Mouse (Mus musculus): ENCODE results near the gene Rptor. TPM values are rescaled to one million over a fixed set of nuclear protein-coding genes. Genes with fewer than 3 reads are reported as not detected.

Gene Rptor
- polyA plus RNA-seq, 1 experiment from 2014 or later, result 12.4 TPM

- Histone ChIP-seq H3K4me1 (replicated peaks; ENCODE audit: control insufficient read depth, insufficient read depth, low read length) (peaks cover 7% of the 10 kb centered on the region), H3K9me3 (ENCODE audit: control insufficient read depth, low read length) (no peaks in the 10 kb centered on the region), H3K9ac (ENCODE audit: low read depth, low read length) (peak overlapping the region; percentile 94), H3K36me3 (ENCODE audit: control insufficient read depth, insufficient read depth, low read length) (0 out of 2 replicates have a peak, but pooled peaks cover 3% of the 10 kb centered on the region), H3K4me2 (replicated peaks; ENCODE audit: low read depth, low read length) (peak overlapping the region; percentile 95), H3K27ac (ENCODE audit: low read depth, low read length) (no peak overlapping the region), H3K27me3 (ENCODE audit: control insufficient read depth, insufficient read depth, low read length) (no peaks in the 10 kb centered on the region), H3K4me3 (ENCODE audit: low read depth, low read length) (peak overlapping the region; percentile 95)
- DNase-seq (ENCODE audit: low spot score), result no peak
- 35% methylated on average over 4 of the region's 4 CpGs for WGBS
- no peak for ATAC-seq (ENCODE audit: low FRiP score)
These were observed 311.7 kb downstream of the Rptor start for GRCm38 (mm10) chr11:119914381-119914780.

- WGBS, result 95% methylated on average over 9 of the region's 9 CpGs
- no peaks in the 10 kb centered on the region for H3K27me3 ChIP-seq (ENCODE audit: control insufficient read depth, insufficient read depth, low read length)
- peaks cover 5% of the 10 kb centered on the region for H3K4me1 ChIP-seq (replicated peaks; ENCODE audit: control insufficient read depth, insufficient read depth, low read length)
- H3K9me3 ChIP-seq (ENCODE audit: control insufficient read depth, low read length), result no peaks in the 10 kb centered on the region
- H3K4me2 ChIP-seq (replicated peaks; ENCODE audit: low read depth, low read length), result no peak overlapping the region
- ATAC-seq (ENCODE audit: low FRiP score) (no peak), DNase-seq (ENCODE audit: low spot score) (no peak)
- no peak overlapping the region for H3K27ac ChIP-seq (ENCODE audit: low read depth, low read length)
- H3K4me3 ChIP-seq (ENCODE audit: low read depth, low read length), result no peak overlapping the region; the same call in 1 of the 2 replicates
- 0 out of 2 replicates have a peak, but pooled peaks cover 3% of the 10 kb centered on the region for H3K36me3 ChIP-seq (ENCODE audit: control insufficient read depth, insufficient read depth, low read length)
- no peak overlapping the region for H3K9ac ChIP-seq (ENCODE audit: low read depth, low read length)
These were observed 313.0 kb downstream of the Rptor start for GRCm38 (mm10) chr11:119915666-119916065.

- DNase-seq (ENCODE audit: low spot score), result no peak
- no peak overlapping the region for H3K4me2 ChIP-seq (replicated peaks; ENCODE audit: low read depth, low read length)
- no peak overlapping the region for H3K9ac ChIP-seq (ENCODE audit: low read depth, low read length)
- no peak overlapping the region; the same call in 1 of the 2 replicates for H3K4me3 ChIP-seq (ENCODE audit: low read depth, low read length)
- WGBS, result 89% methylated on average over 15 of the region's 15 CpGs
- peaks cover 5% of the 10 kb centered on the region for H3K4me1 ChIP-seq (replicated peaks; ENCODE audit: control insufficient read depth, insufficient read depth, low read length)
- H3K27ac ChIP-seq (ENCODE audit: low read depth, low read length), result no peak overlapping the region
- no peaks in the 10 kb centered on the region for H3K9me3 ChIP-seq (ENCODE audit: control insufficient read depth, low read length)
- H3K27me3 ChIP-seq (ENCODE audit: control insufficient read depth, insufficient read depth, low read length), result no peaks in the 10 kb centered on the region
- ATAC-seq (ENCODE audit: low FRiP score), result no peak
- 0 out of 2 replicates have a peak, but pooled peaks cover 3% of the 10 kb centered on the region for H3K36me3 ChIP-seq (ENCODE audit: control insufficient read depth, insufficient read depth, low read length)
These were observed 313.5 kb downstream of the Rptor start for GRCm38 (mm10) chr11:119916102-119916790.

GRCm38 (mm10) chr11:119916834-119917469 lies 314.2 kb downstream of the Rptor start:
- WGBS, result 93% methylated on average over 21 of the region's 21 CpGs
- H3K36me3 ChIP-seq (ENCODE audit: control insufficient read depth, insufficient read depth, low read length), result 0 out of 2 replicates have a peak, but pooled peaks cover 3% of the 10 kb centered on the region
- H3K4me3 ChIP-seq (ENCODE audit: low read depth, low read length), result no peak overlapping the region
- no peaks in the 10 kb centered on the region for H3K9me3 ChIP-seq (ENCODE audit: control insufficient read depth, low read length)
- ATAC-seq (ENCODE audit: low FRiP score) (no peak), DNase-seq (ENCODE audit: low spot score) (no peak)
- H3K27me3 ChIP-seq (ENCODE audit: control insufficient read depth, insufficient read depth, low read length), result no peaks in the 10 kb centered on the region
- no peak overlapping the region for H3K9ac ChIP-seq (ENCODE audit: low read depth, low read length)
- no peak overlapping the region for H3K27ac ChIP-seq (ENCODE audit: low read depth, low read length)
- no peak overlapping the region for H3K4me2 ChIP-seq (replicated peaks; ENCODE audit: low read depth, low read length)
- peaks cover 5% of the 10 kb centered on the region for H3K4me1 ChIP-seq (replicated peaks; ENCODE audit: control insufficient read depth, insufficient read depth, low read length)

- WGBS, result 91% methylated on average over 7 of the region's 7 CpGs
- no peak overlapping the region for H3K27ac ChIP-seq (ENCODE audit: low read depth, low read length)
- 0 out of 2 replicates have a peak, but pooled peaks cover 3% of the 10 kb centered on the region for H3K36me3 ChIP-seq (ENCODE audit: control insufficient read depth, insufficient read depth, low read length)
- H3K4me3 ChIP-seq (ENCODE audit: low read depth, low read length), result no peak overlapping the region
- DNase-seq (ENCODE audit: low spot score) (no peak), ATAC-seq (ENCODE audit: low FRiP score) (no peak)
- 0 out of 2 replicates have a peak overlapping the region, but pooled peaks have one; percentile 7 for H3K4me2 ChIP-seq (replicated peaks; ENCODE audit: low read depth, low read length)
- no peak overlapping the region for H3K9ac ChIP-seq (ENCODE audit: low read depth, low read length)
- H3K27me3 ChIP-seq (ENCODE audit: control insufficient read depth, insufficient read depth, low read length), result no peaks in the 10 kb centered on the region
- no peaks in the 10 kb centered on the region for H3K9me3 ChIP-seq (ENCODE audit: control insufficient read depth, low read length)
- peaks cover 5% of the 10 kb centered on the region for H3K4me1 ChIP-seq (replicated peaks; ENCODE audit: control insufficient read depth, insufficient read depth, low read length)
These were observed 315.8 kb downstream of the Rptor start for GRCm38 (mm10) chr11:119918521-119918920.

- WGBS, result 94% methylated on average over 4 of the region's 4 CpGs
- Histone ChIP-seq H3K4me1 (replicated peaks; ENCODE audit: control insufficient read depth, insufficient read depth, low read length) (peaks cover 3% of the 10 kb centered on the region), H3K9me3 (ENCODE audit: control insufficient read depth, low read length) (no peaks in the 10 kb centered on the region), H3K36me3 (ENCODE audit: control insufficient read depth, insufficient read depth, low read length) (0 out of 2 replicates have a peak, but pooled peaks cover 3% of the 10 kb centered on the region), H3K4me3 (ENCODE audit: low read depth, low read length) (no peak overlapping the region), H3K4me2 (replicated peaks; ENCODE audit: low read depth, low read length) (no peak overlapping the region), H3K9ac (ENCODE audit: low read depth, low read length) (no peak overlapping the region), H3K27ac (ENCODE audit: low read depth, low read length) (no peak overlapping the region), H3K27me3 (ENCODE audit: control insufficient read depth, insufficient read depth, low read length) (no peaks in the 10 kb centered on the region)
- ATAC-seq (ENCODE audit: low FRiP score), result no peak
- no peak for DNase-seq (ENCODE audit: low spot score)
These were observed 316.7 kb downstream of the Rptor start for GRCm38 (mm10) chr11:119919432-119919831.

- Histone ChIP-seq H3K9ac (ENCODE audit: low read depth, low read length) (no peak overlapping the region), H3K9me3 (ENCODE audit: control insufficient read depth, low read length) (no peaks in the 10 kb centered on the region), H3K4me3 (ENCODE audit: low read depth, low read length) (no peak overlapping the region), H3K4me1 (replicated peaks; ENCODE audit: control insufficient read depth, insufficient read depth, low read length) (no peaks in the 10 kb centered on the region; the same call in 1 of the 2 replicates), H3K36me3 (ENCODE audit: control insufficient read depth, insufficient read depth, low read length) (0 out of 2 replicates have a peak, but pooled peaks cover 3% of the 10 kb centered on the region), H3K4me2 (replicated peaks; ENCODE audit: low read depth, low read length) (no peak overlapping the region), H3K27me3 (ENCODE audit: control insufficient read depth, insufficient read depth, low read length) (no peaks in the 10 kb centered on the region), H3K27ac (ENCODE audit: low read depth, low read length) (no peak overlapping the region)
- DNase-seq (ENCODE audit: low spot score), result peak; percentile 81
- no peak for ATAC-seq (ENCODE audit: low FRiP score)
- 62% methylated on average over 8 of the region's 8 CpGs for WGBS
These were observed 317.2 kb downstream of the Rptor start for GRCm38 (mm10) chr11:119919897-119920296.

- ATAC-seq (ENCODE audit: low FRiP score) (no peak), DNase-seq (ENCODE audit: low spot score) (no peak)
- H3K4me2 ChIP-seq (replicated peaks; ENCODE audit: low read depth, low read length), result no peak overlapping the region
- no peak overlapping the region for H3K27ac ChIP-seq (ENCODE audit: low read depth, low read length)
- no peaks in the 10 kb centered on the region for H3K9me3 ChIP-seq (ENCODE audit: control insufficient read depth, low read length)
- H3K27me3 ChIP-seq (ENCODE audit: control insufficient read depth, insufficient read depth, low read length), result no peaks in the 10 kb centered on the region
- H3K4me3 ChIP-seq (ENCODE audit: low read depth, low read length), result no peak overlapping the region
- no peak overlapping the region for H3K9ac ChIP-seq (ENCODE audit: low read depth, low read length)
- 0 out of 2 replicates have a peak, but pooled peaks cover 3% of the 10 kb centered on the region for H3K36me3 ChIP-seq (ENCODE audit: control insufficient read depth, insufficient read depth, low read length)
- no peaks in the 10 kb centered on the region; the same call in 1 of the 2 replicates for H3K4me1 ChIP-seq (replicated peaks; ENCODE audit: control insufficient read depth, insufficient read depth, low read length)
- WGBS, result 86% methylated on average over 5 of the region's 5 CpGs
These were observed 318.0 kb downstream of the Rptor start for GRCm38 (mm10) chr11:119920668-119921067.
